Mouse (Mus musculus) lung, postnatal 0 days (tissue): ENCODE data around the gene Car11. TPM values are rescaled to one million over a fixed set of nuclear protein-coding genes. Genes with fewer than 3 reads are reported as not detected.
A peak's percentile ranks its signal among the peaks of the same experiment; 100 is the strongest.

Source experiments
- ATAC-seq: fragments of 200-750 bp; cut with Nextera tagmentation; 2 replicates; pipeline ENCODE4 v1.8.0; 2017; ENCODE audit warnings: moderate library complexity
- DNase-seq: peaks from one replicate; pipeline ENCODE4 v3.0.0-alpha.2; 2016; ENCODE audit warnings: low spot score
- H3K27ac ChIP-seq: fragments of 300-500 bp; sonication (generic); 2 replicates; pipeline ENCODE4 v1.5.1; 2014; ENCODE audit warnings: antibody characterized with exemption, mild to moderate bottlenecking, low read length, mixed read lengths
- H3K27me3 ChIP-seq: fragments of 300-500 bp; sonication (generic); replicated peaks from 2 replicates; pipeline ENCODE4 v1.6.1; 2014; ENCODE audit warnings: low read length, mixed read lengths; ENCODE audit not compliant: insufficient read depth
- H3K36me3 ChIP-seq: fragments of 300-500 bp; sonication (generic); 2 replicates; pipeline ENCODE4 v1.6.1; 2014; ENCODE audit warnings: low read length, mixed read lengths; ENCODE audit not compliant: insufficient read depth
- H3K4me1 ChIP-seq: fragments of 300-500 bp; sonication (generic); 2 replicates; pipeline ENCODE4 v1.6.1; 2014; ENCODE audit warnings: antibody characterized with exemption, low read depth, low read length, mixed read lengths; ENCODE audit not compliant: insufficient read depth
- H3K4me2 ChIP-seq: fragments of 300-500 bp; sonication (generic); replicated peaks from 2 replicates; pipeline ENCODE4 v1.6.1; 2014; ENCODE audit warnings: low read depth, mild to moderate bottlenecking, low read length, moderate library complexity, mixed read lengths
- H3K4me3 ChIP-seq: fragments of 300-500 bp; sonication (generic); 2 replicates; pipeline ENCODE4 v1.5.1; 2014; ENCODE audit warnings: low read depth, low read length
- H3K9ac ChIP-seq: fragments of 300-500 bp; sonication (generic); replicated peaks from 2 replicates; pipeline ENCODE4 v1.6.1; 2014; ENCODE audit warnings: low read depth, mild to moderate bottlenecking
- H3K9me3 ChIP-seq: fragments of 300-500 bp; sonication (generic); 2 replicates; pipeline ENCODE4 v1.6.1; 2016; ENCODE audit warnings: low read length, mixed read lengths
- CTCF ChIP-seq: IDR thresholded peaks from 2 replicates; pipeline ENCODE4 v1.5.1; 2016; ENCODE audit warnings: antibody characterized with exemption, mild to moderate bottlenecking
- EP300 ChIP-seq: IDR thresholded peaks from 2 replicates; pipeline ENCODE4 v1.6.1; 2016; ENCODE audit warnings: antibody characterized with exemption, mild to moderate bottlenecking, control low read depth
- WGBS: fragments of 180-500 bp; shearing (Covaris S2); extraction: QIAGEN DNeasy Blood & Tissue Kit; methylation state at CpG from one replicate; pipeline ENCODE4 v1.1.7; 2014; 5-methylcytosine and 5-hydroxymethylcytosine counted together
- polyA plus RNA-seq: library from polyadenylated mRNA; unstranded; fragments of >200 nt; fragmentation: Nextera tagmentation; extraction: Ambion mirVana; gene quantifications from 2 replicates; pipeline ENCODE4 v1.2.1, GENCODE M21; 2015

The Car11 gene
- polyA plus RNA-seq, 1 experiment from 2014 or later, result 1.5 TPM

DNA sequence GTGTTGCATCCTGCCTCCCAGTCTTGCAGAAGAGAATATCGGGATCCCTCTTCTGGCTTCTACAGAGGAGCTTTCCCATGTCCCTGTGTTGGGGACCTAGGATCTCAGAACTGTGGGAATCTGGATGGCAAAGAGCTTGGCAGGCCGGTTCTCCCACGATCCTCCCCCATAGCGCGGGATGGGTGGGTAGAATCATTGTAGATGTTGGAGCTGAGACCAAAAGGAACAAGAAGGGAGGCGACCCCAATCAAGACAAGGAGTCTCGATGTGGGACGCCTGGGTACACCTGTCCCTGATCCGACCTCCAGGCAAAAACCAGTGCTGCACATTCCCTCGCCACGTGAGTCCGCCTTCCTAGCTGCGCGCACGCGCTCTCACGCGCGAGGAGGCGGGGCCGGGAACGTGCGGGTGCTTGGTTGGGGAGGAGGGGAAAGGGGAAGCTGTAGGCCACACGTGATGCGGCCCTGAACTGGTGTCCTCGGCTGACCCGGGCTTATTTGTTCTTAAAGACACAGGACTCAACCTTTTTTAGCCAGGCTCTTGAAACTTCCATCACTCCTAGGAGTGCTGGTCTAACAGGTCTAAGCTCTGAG is 7.8 kb downstream of the Car11 start:
- under 1% methylated on average over 27 of the region's 27 CpGs for WGBS
- H3K9me3 ChIP-seq, result no peaks in the 10 kb centered on the region
- H3K9ac ChIP-seq, result peak overlapping the region; percentile 42; the same call in 1 of the 2 replicates
- ATAC-seq, result peak; percentile 60
- peak overlapping the region; percentile 95 for H3K4me2 ChIP-seq
- H3K27ac ChIP-seq, result peak overlapping the region; percentile 85
- peaks cover 8% of the 10 kb centered on the region for H3K36me3 ChIP-seq
- DNase-seq, result peak; percentile 97
- TF ChIP-seq EP300 (no peak; the same call in 1 of the 2 replicates), CTCF (no peak)
- H3K27me3 ChIP-seq, result no peaks in the 10 kb centered on the region
- peaks cover 33% of the 10 kb centered on the region for H3K4me1 ChIP-seq
- H3K4me3 ChIP-seq, result peak overlapping the region; percentile 51

- Histone ChIP-seq H3K9me3 (no peaks in the 10 kb centered on the region), H3K27ac (peak overlapping the region; percentile 85; the same call in 1 of the 2 replicates), H3K36me3 (peaks cover 15% of the 10 kb centered on the region), H3K4me1 (peaks cover 33% of the 10 kb centered on the region), H3K4me3 (no peak overlapping the region), H3K4me2 (peak overlapping the region; percentile 95), H3K9ac (no peak overlapping the region), H3K27me3 (no peaks in the 10 kb centered on the region)
- TF ChIP-seq CTCF (no peak), EP300 (no peak)
- no peak for ATAC-seq
- peak; percentile 34 for DNase-seq
- WGBS, result 28% methylated on average over 13 of the region's 13 CpGs
These were observed 8.6 kb downstream of the Car11 start for GRCm38 (mm10) chr7:45708221-45708761.

DNA sequence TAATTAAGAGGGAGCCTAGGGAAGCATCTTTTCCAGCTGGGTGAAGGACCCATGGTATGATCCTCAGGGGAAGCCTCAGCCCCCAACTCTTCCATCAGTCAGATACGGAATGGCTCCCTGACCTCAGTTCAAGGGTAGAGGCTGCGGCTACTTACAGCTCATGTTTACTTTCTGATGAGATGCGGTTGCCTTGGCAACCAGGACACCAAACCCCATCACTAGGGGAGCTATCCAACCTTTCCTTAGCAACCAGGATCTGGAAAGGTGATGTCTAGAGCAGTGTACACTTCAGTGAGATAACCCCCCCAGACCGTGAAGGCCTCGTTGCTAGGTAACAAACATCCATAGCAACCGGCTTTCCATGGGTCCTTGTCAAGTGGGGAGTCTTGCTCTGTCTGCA is 9.4 kb downstream of the Car11 start:
- peaks cover 28% of the 10 kb centered on the region for H3K4me1 ChIP-seq
- no peaks in the 10 kb centered on the region for H3K9me3 ChIP-seq
- H3K36me3 ChIP-seq, result peaks cover 17% of the 10 kb centered on the region
- no peak overlapping the region for H3K9ac ChIP-seq
- no peak for TF ChIP-seq EP300
- no peak for TF ChIP-seq CTCF
- no peak for DNase-seq
- H3K27ac ChIP-seq, result no peak overlapping the region
- no peak for ATAC-seq
- WGBS, result 29% methylated on average over 6 of the region's 6 CpGs
- H3K4me3 ChIP-seq, result no peak overlapping the region
- no peaks in the 10 kb centered on the region for H3K27me3 ChIP-seq
- H3K4me2 ChIP-seq, result no peak overlapping the region

GRCm38 (mm10) chr7:45709677-45710355 is 10.2 kb downstream of the Car11 start:
- H3K9me3 ChIP-seq, result no peaks in the 10 kb centered on the region
- ATAC-seq (no peak), DNase-seq (no peak)
- H3K4me3 ChIP-seq, result no peak overlapping the region
- peaks cover 26% of the 10 kb centered on the region for H3K4me1 ChIP-seq
- H3K27ac ChIP-seq, result no peak overlapping the region
- no peak overlapping the region for H3K9ac ChIP-seq
- peaks cover 17% of the 10 kb centered on the region for H3K36me3 ChIP-seq
- TF ChIP-seq EP300 (no peak), CTCF (no peak)
- no peaks in the 10 kb centered on the region for H3K27me3 ChIP-seq
- 63% methylated on average over 14 of the region's 14 CpGs for WGBS
- H3K4me2 ChIP-seq, result no peak overlapping the region

- TF ChIP-seq CTCF (no peak), EP300 (no peak)
- H3K9me3 ChIP-seq, result no peaks in the 10 kb centered on the region
- H3K4me2 ChIP-seq, result no peak overlapping the region
- H3K27me3 ChIP-seq, result no peaks in the 10 kb centered on the region
- H3K4me1 ChIP-seq, result peaks cover 25% of the 10 kb centered on the region
- H3K27ac ChIP-seq, result no peak overlapping the region
- H3K36me3 ChIP-seq, result peaks cover 17% of the 10 kb centered on the region
- ATAC-seq (no peak), DNase-seq (no peak)
- no peak overlapping the region for H3K4me3 ChIP-seq
- 92% methylated on average over 20 of the region's 20 CpGs for WGBS
- no peak overlapping the region for H3K9ac ChIP-seq
These were observed 11.0 kb downstream of the Car11 start for GRCm38 (mm10) chr7:45710477-45711191.

DNA sequence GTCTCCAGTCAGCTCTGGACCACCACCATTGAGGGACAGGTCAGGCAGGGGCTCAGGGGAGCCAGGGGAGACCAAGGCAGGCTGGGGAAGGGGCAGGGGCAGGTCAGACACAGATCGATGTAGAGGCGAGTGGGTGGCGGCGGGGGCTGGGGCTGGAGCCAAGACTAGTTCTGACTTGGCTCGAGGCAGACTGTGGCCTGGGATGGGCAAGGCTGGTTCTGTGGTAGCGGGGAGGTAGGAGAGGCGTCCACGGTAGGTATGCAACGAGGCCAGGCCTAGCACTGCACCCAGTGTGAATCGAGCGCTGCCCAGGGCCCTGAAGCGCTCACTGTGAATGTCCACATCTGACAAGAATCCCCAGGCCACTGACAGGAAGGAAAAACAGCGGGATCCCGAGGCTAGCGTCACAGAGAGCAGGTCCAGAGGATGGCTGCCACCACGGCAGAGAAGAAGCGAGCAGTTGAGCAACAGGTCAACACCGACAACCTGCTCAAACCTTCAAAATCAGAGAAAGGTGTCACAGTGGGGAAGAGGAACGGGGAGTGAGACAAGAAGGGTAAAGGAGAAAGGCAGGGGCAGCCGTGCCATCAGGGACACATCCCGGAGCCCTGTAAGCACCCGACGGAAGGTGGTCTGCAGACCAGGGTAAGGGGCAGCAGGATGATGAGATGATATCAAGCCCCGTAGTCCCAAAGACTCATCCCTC is 11.8 kb downstream of the Car11 start:
- WGBS, result 87% methylated on average over 24 of the region's 24 CpGs

More for the DNA sequence above, 11.8 kb downstream of the Car11 start:
- ATAC-seq, result no peak
- no peak overlapping the region for H3K4me3 ChIP-seq
- H3K27ac ChIP-seq, result no peak overlapping the region
- H3K4me1 ChIP-seq, result peaks cover 25% of the 10 kb centered on the region
- H3K36me3 ChIP-seq, result peaks cover 17% of the 10 kb centered on the region
- no peaks in the 10 kb centered on the region for H3K9me3 ChIP-seq
- no peak overlapping the region for H3K9ac ChIP-seq
- TF ChIP-seq CTCF, result no peak
- TF ChIP-seq EP300, result no peak
- no peak overlapping the region for H3K4me2 ChIP-seq
- H3K27me3 ChIP-seq, result no peaks in the 10 kb centered on the region
- DNase-seq, result no peak
